Mouse (Mus musculus) gastrocnemius, postnatal 10 days (tissue): ENCODE measurements around the gene Prpf6. TPM values are rescaled to one million over a fixed set of nuclear protein-coding genes. Genes with fewer than 3 reads are reported as not detected.

Experiments used
- DNase-seq: peaks from one replicate; pipeline ENCODE4 v3.0.0; 2021; ENCODE audit warnings: mixed read lengths
- microRNA-seq, 2 experiments: library from miRNA; unstranded; fragments of <30 nt; microRNA quantifications; one replicate each; pipeline ENCODE4 v1.2.0; 2021
- total RNA-seq, 2 experiments: library from RNA; stranded (reverse); gene quantifications; 2 replicates each; pipeline ENCODE4 v1.2.3; 2021

Gene Prpf6
- total RNA-seq, 2 experiments from 2014 or later = 26.7 to 33.4 TPM

DNA sequence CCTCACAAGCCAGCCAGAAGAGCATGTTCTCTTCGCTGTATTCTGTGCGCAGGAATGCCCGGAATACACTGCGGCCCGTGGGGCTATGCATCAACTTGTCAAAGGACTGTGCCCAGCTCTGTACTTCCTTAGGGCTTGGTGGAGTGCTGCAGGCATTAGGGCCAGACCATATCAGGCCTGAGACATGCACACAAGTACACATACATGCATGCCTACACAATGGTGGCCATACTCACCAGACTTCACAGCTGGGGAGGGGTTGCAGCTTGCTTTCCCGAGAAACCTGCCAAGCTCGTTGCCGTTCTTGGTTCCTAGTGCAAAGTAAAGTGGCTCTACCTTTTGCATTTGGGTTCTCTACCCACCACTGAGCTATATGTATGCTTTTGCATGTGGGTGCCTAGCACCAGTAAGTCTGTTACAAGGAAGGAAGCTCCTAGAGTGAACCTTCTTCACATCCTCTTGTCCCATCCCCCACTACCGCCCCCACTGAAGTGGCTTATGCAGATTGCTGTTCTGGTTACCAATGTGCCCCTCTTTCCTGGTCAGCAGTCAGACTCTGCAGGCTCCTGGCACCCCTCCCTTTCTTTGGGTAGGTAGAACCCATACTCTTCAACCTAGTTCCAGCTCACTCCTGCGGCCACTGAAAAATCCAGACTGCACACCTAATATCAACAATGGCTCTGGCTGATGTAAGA is 97.9 kb downstream of the Prpf6 start:
- no peak for DNase-seq

- DNase-seq = no peak
Observed at GRCm38 (mm10) chr2:181691083-181691482, 99.4 kb downstream of the Prpf6 start.

DNA sequence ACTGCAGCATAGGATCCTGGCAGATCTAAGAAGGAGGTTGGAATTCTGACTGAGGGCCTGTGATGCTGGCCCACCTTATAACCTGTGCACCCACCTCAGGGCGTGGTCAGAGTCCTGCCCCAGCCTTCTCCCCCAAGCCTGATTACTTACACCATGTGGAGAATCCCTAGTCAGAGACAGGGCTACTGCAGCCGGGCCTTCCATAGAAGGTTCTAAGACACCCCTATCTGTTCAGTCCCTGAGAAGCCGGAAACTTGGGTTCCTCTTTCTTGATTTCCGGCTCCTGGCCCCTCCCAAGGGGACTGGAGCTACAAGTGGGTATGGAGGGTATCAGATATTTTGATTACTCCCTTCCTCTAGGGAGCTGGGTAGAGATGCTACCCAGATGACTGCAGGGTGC is 99.9 kb downstream of the Prpf6 start:
- DNase-seq = no peak

GRCm38 (mm10) chr2:181692304-181692703 is 100.6 kb downstream of the Prpf6 start:
- no peak for DNase-seq

DNA sequence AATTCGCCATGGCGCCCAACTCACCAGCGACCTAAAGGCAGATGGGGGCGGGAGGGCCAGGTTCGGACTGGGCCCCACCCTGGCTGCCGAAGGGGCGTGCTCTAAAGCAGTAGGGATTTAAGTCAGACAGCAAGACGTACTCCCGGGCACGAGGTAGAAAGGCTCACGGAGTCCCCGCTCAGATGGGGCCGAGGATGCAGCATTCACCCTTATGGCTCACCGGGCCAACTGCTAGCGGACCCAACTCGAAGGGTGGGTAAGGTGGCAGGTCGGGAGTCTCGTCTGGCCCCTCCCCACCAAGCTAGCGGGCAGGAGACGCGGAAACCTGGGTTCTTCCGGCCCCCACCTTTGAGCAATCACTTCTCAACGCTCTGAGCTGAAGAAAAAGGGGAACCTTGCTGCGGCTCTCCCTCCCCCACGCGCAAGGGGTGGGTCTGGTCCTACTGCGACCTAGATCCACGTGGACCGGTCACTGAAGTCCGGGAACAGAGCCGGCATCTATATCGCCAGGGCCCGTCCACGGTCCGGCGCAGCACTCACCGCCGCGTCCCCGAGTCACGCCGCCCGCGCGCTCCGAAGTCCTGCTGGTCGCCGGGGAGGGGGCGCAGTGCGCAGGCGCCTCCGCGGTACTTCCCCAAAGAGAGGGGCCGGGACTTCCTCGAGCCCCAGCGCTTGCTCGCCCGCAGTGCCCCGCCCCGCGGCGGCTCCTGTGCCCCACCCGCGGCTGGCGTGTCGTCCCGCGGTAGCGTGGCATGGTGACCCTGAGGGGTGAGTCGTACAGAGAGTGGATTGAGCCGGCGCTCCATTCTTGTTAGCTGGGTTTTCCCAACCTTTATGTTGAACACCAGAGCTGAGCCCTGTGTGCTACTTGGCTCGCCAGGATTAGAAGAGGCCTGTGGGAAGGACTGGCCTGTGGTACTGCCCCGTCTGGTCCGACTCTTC is 101.9 kb downstream of the Prpf6 start, which contains the start of gene Rgs19:
Rgs19 (minus strand) TSS at position 639 of the 942 bp plus-strand sequence.
- peak; percentile 77 for DNase-seq

- no peak for DNase-seq
Observed at GRCm38 (mm10) chr2:181694581-181694980, 102.9 kb downstream of the Prpf6 start.

- DNase-seq = no peak
Observed at GRCm38 (mm10) chr2:181695776-181696175, 104.1 kb downstream of the Prpf6 start.

GRCm38 (mm10) chr2:181696801-181697420 is 105.2 kb downstream of the Prpf6 start:
- no peak for DNase-seq

DNA sequence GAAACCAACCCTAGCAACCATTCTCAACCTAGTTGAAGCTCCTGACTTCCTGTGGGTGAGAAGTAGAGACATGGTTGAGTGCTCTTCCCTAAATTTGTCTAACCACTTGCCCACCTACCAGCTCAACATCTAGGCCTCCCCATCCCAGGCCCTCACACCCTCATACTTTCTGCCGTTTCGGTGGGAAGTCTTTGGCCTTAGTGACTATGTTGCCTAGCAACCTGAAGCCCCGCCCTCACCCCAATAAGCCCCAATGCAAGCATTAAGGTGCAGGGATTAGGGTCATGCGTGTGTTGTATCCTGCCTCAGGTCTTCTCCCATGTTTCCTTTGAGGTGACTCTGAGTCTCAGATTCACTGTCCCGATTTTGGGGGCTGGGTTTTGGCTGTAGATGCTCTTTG is 106.6 kb downstream of the Prpf6 start, which contains the start of gene Lkaaear1:
Lkaaear1 (minus strand) TSS at position 202 of the 400 bp plus-strand sequence.
- no peak for DNase-seq

Small RNA genes within 50 kb of the gene (microRNA-seq; reads per million reads assigned to microRNA genes)
- 0 reads per million in 2 experiments for gene Mir7006

Other genes with a start within 250 kb of the Prpf6 start
- gene Zgpat, start 226.9 kb upstream of the Prpf6 start, total RNA-seq = 10 to 100 TPM; 13.1 to 18.3 TPM
- gene Arfrp1, start 226.5 kb upstream of the Prpf6 start, total RNA-seq = 10 to 100 TPM; 25.2 to 30.8 TPM
- gene Lime1, start 211.8 kb upstream of the Prpf6 start, total RNA-seq = 1 to 10 TPM; 5.8 to 9.7 TPM
- gene Zbtb46, start 132.4 kb upstream of the Prpf6 start, total RNA-seq = 1 to 10 TPM; 5.8 to 8.4 TPM
- gene Abhd16b, start 98.7 kb upstream of the Prpf6 start, total RNA-seq = not detected
- gene Tpd52l2, start 94.7 kb upstream of the Prpf6 start, total RNA-seq = 10 to 100 TPM; 69.9 to 72.9 TPM
- 10 to 100 TPM; 67.5 to 70.1 TPM for gene Dnajc5, start 71.4 kb upstream of the Prpf6 start, total RNA-seq
- gene Uckl1, start 7.0 kb upstream of the Prpf6 start, total RNA-seq = 10 to 100 TPM; 36.5 to 43.5 TPM
- gene Zfp512b, start 935 bp downstream of the Prpf6 start, total RNA-seq = 10 to 100 TPM; 28.4 to 32.4 TPM
- 1 to 10 TPM in 1 of 2 experiments, under 1 TPM in 1; 0.85 to 1.2 TPM for gene Samd10, start 7.3 kb downstream of the Prpf6 start, total RNA-seq
- not detected for gene Gm29797, start 65.2 kb downstream of the Prpf6 start, total RNA-seq
- gene Sox18, start 79.8 kb downstream of the Prpf6 start, total RNA-seq = 10 to 100 TPM; 25.4 to 36.2 TPM
- gene Tcea2, start 88.4 kb downstream of the Prpf6 start, total RNA-seq = 1 to 10 TPM; 5.6 to 6.3 TPM
- 1 to 10 TPM; 7.5 to 9.6 TPM for gene Rgs19, start 102.1 kb downstream of the Prpf6 start, total RNA-seq
- gene Lkaaear1, start 106.6 kb downstream of the Prpf6 start, total RNA-seq = not detected
- not detected for gene Oprl1, start 123.1 kb downstream of the Prpf6 start, total RNA-seq
- gene Myt1, start 171.5 kb downstream of the Prpf6 start, total RNA-seq = under 1 TPM in 1 of 2 experiments, not detected in 1; 0.09 TPM
- 10 to 100 TPM; 22.2 to 25.2 TPM for gene Pcmtd2, start 246.0 kb downstream of the Prpf6 start, total RNA-seq